Mouse (Mus musculus) natural killer cell, adult 2 months (primary cell): ENCODE data around the gene Tecpr2.

Experiments
- DNase-seq, 2 experiments: peaks; one replicate each; pipeline ENCODE4 v3.0.0; 2022; ENCODE audit warnings: low spot score in 2 of 2

Tecpr2 gene

GRCm38 (mm10) chr12:111006339-111006738 lies 117.3 kb downstream of the Tecpr2 start:
- no peak for DNase-seq

DNA sequence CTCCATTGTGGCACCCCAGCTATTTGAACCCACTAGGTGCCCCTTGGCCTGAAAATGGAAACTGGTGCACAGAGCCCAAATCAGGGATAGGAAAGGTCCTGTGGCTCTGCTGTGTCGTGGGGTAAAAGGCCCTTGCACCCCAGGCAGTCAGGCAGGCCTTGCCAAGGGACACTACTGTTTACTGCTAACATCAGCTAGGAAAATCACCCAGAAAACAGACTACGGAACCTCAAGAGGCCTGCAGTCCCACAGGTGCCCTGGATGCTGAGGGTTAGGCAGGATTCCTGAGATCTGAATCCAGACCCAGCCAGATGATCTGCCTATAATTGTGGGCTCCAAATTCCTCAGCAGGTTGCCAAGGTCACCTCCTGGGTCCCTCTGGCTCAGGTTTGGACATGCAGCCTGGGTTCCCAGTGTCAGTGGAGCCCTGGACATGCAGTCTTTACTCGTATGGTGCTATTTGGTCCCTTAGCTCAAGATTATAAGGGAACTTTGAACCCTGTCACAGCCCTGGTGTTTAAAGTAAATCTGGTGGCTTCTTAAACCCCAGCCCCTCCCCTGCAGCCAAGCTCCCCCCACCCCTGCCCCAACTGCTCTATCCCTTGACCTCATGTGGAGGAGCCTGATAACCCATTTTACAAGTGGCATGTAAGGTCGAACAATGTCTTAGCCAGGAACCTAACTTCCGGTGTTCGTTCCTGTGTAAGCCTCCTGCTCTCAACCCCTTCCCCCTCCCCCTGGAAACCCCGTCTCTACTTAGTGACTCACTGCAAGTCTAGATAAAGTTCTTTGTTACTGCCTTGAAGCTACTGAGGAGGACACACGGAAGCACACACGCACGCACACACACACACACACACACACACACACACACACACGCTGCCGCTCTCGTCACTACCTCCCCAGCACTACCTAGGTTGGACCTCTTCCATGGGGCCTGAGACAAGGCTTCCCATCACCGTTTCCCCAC lies 118.4 kb downstream of the Tecpr2 start:
- peak; percentile 55 to 61 for DNase-seq

- no peak for DNase-seq
Measured at GRCm38 (mm10) chr12:111008500-111009490, 119.7 kb downstream of the Tecpr2 start.

GRCm38 (mm10) chr12:111009615-111010257 lies 120.7 kb downstream of the Tecpr2 start:
- no peak for DNase-seq

- no peak for DNase-seq
Measured at GRCm38 (mm10) chr12:111016807-111017206, 127.7 kb downstream of the Tecpr2 start.

DNA sequence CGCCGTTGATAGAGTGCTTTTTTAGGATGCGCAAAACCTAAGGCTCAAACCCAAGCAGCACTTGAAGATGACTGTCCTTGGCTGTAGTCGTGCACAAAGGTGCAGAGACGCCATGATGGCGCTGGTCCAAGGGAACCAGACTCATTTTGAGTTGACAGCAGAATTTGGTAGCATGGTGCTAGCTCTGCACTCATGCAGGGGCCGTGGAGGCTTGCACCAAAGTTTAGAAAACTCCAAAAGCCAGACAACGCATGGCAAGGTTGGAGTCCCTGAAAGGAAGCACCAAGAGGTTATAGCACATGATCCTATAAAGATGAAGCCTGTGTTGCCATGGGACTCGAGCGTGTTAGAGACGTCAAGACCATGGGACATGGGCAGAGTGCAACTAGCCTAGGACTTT lies 129.0 kb downstream of the Tecpr2 start:
- DNase-seq, result no peak

DNA sequence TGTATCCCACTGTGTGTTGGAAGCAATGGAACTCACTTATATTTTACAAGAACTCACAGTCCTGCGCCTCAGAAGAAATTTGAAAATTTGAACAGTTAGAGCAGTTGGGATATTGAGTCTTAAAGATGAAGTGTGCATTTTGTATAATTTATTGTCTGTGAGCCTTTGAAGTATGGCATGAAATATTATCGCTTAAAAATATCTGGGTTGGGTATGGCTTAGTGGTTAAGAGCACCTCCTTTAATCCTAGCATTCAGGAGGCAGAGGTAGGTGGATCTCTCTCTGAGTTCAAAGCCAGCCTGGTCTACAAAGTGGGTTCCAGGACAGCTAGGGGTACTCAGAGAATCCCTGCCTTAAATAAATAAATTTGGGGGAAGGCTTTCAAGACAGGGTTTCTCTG lies 130.0 kb downstream of the Tecpr2 start:
- no peak for DNase-seq

GRCm38 (mm10) chr12:111021138-111021537 lies 132.1 kb downstream of the Tecpr2 start:
- DNase-seq, result no peak

- no peak for DNase-seq
Measured at GRCm38 (mm10) chr12:111021577-111021976, 132.5 kb downstream of the Tecpr2 start.
